Mouse (Mus musculus) testis, adult 2 months (tissue): ENCODE data around the gene Trappc2l. TPM values are rescaled to one million over a fixed set of nuclear protein-coding genes. Genes with fewer than 3 reads are reported as not detected.

Experiments used
- H3K27ac ChIP-seq: fragments of 200-500 bp; 2 replicates; pipeline ENCODE4 v1.5.1; 2012; ENCODE audit warnings: low read depth, low read length; ENCODE audit not compliant: control insufficient read depth, insufficient read depth
- H3K27me3 ChIP-seq: fragments of 200-500 bp; 2 replicates; pipeline ENCODE4 v1.6.1; 2012; ENCODE audit warnings: mild to moderate bottlenecking, low read length, moderate library complexity; ENCODE audit not compliant: control insufficient read depth, insufficient read depth
- H3K36me3 ChIP-seq: fragments of 200-500 bp; 2 replicates; pipeline ENCODE4 v1.6.1; 2012; ENCODE audit warnings: mild to moderate bottlenecking, low read length; ENCODE audit not compliant: control insufficient read depth, insufficient read depth
- H3K4me1 ChIP-seq: fragments of 200-500 bp; 2 replicates; pipeline ENCODE4 v1.6.1; 2012; ENCODE audit warnings: low read length; ENCODE audit not compliant: control insufficient read depth, insufficient read depth
- H3K4me3 ChIP-seq: fragments of 200-500 bp; 2 replicates; pipeline ENCODE4 v1.5.1; 2012; ENCODE audit warnings: low read depth, mild to moderate bottlenecking, low read length, moderate library complexity, mixed read lengths; ENCODE audit not compliant: control insufficient read depth
- CTCF ChIP-seq: fragments of 200-500 bp; IDR thresholded peaks from 2 replicates; pipeline ENCODE4 v1.5.1; 2012; ENCODE audit warnings: low read depth, mild to moderate bottlenecking, inconsistent platforms, low read length, moderate library complexity; ENCODE audit not compliant: control insufficient read depth, insufficient read depth, insufficient replicate concordance
- POLR2A ChIP-seq: fragments of 200-500 bp; IDR thresholded peaks from 2 replicates; pipeline ENCODE4 v1.6.1; 2012; ENCODE audit warnings: low read depth, mild to moderate bottlenecking, inconsistent platforms, low read length, moderate library complexity; ENCODE audit not compliant: control insufficient read depth
- polyA plus RNA-seq: library from polyadenylated mRNA; depleted of rRNA; stranded (reverse); fragments of >200 nt; gene quantifications from 2 replicates; pipeline ENCODE4 v1.2.3, GENCODE M21; 2012

Gene Trappc2l
- polyA plus RNA-seq, 1 experiment = 100 TPM

DNA sequence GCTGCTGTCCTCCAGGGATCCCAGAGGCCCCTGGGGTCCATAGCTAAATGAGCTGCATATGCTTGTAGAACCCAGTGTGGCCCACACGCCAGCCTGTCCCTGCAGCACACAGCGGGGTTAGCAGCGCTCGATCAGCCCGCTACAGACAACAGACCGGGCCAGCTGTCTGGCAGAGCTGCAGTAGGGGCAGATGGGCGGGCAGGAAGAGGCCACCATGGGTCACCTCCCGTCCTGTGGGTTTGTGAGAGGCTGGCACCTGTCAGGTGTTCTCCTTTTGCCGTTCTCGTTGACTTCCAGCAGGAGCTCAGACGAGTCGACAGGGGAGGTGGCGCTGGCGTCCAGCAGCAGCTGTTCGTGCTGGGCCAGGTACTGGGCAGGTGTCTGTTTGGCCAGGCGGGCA, 27.2 kb downstream of the Trappc2l start:
- no peaks in the 10 kb centered on the region for H3K4me1 ChIP-seq
- H3K27ac ChIP-seq = no peak overlapping the region
- H3K36me3 ChIP-seq = no peaks in the 10 kb centered on the region
- no peaks in the 10 kb centered on the region for H3K27me3 ChIP-seq
- TF ChIP-seq CTCF (no peak), POLR2A (no peak)
- H3K4me3 ChIP-seq = no peak overlapping the region

GRCm38 (mm10) chr8:122639521-122640248, 28.2 kb downstream of the Trappc2l start:
- Histone ChIP-seq H3K27ac (no peak overlapping the region), H3K4me1 (no peaks in the 10 kb centered on the region), H3K4me3 (no peak overlapping the region), H3K27me3 (no peaks in the 10 kb centered on the region), H3K36me3 (no peaks in the 10 kb centered on the region)
- TF ChIP-seq CTCF (no peak), POLR2A (no peak)

- H3K4me1 ChIP-seq = no peaks in the 10 kb centered on the region; the same call in 1 of the 2 replicates
- H3K36me3 ChIP-seq = no peaks in the 10 kb centered on the region
- no peak for TF ChIP-seq POLR2A
- TF ChIP-seq CTCF = no peak
- no peaks in the 10 kb centered on the region for H3K27me3 ChIP-seq
- no peak overlapping the region for H3K4me3 ChIP-seq
- no peak overlapping the region for H3K27ac ChIP-seq
These were observed 29.4 kb downstream of the Trappc2l start for GRCm38 (mm10) chr8:122640825-122641224.

GRCm38 (mm10) chr8:122641406-122641805, 30.0 kb downstream of the Trappc2l start:
- H3K27me3 ChIP-seq = no peaks in the 10 kb centered on the region
- no peaks in the 10 kb centered on the region for H3K36me3 ChIP-seq
- no peak overlapping the region for H3K27ac ChIP-seq
- no peaks in the 10 kb centered on the region; the same call in none of the 2 replicates for H3K4me1 ChIP-seq
- TF ChIP-seq POLR2A (no peak), CTCF (no peak)
- no peak overlapping the region for H3K4me3 ChIP-seq

DNA sequence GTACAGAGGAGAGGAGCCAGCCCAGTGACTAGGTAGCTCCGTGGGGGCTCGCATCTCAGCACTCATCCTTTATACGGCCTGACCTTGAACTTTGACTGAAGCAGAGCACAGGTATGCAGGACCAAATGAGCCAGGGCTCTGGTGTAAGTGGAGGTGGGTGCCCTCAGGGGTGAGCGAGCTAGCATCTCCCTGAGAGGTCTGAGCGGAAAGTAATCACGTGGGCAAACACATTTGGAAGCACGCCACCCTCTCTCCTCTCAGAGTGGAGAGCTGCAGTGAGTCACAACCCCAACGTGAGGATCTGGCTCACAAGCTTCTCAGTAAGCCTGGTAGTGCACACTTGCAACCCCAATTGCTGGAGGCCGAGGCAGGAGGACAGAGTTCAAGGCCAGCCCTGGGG, 30.6 kb downstream of the Trappc2l start:
- TF ChIP-seq POLR2A (no peak), CTCF (no peak)
- Histone ChIP-seq H3K4me3 (no peak overlapping the region), H3K36me3 (no peaks in the 10 kb centered on the region), H3K27ac (no peak overlapping the region), H3K27me3 (no peaks in the 10 kb centered on the region), H3K4me1 (no peaks in the 10 kb centered on the region; the same call in none of the 2 replicates)

- H3K27me3 ChIP-seq = no peaks in the 10 kb centered on the region
- no peak overlapping the region for H3K27ac ChIP-seq
- no peak overlapping the region for H3K4me3 ChIP-seq
- no peaks in the 10 kb centered on the region for H3K36me3 ChIP-seq
- TF ChIP-seq POLR2A (no peak), CTCF (no peak)
- H3K4me1 ChIP-seq = no peaks in the 10 kb centered on the region; the same call in none of the 2 replicates
These were observed 32.9 kb downstream of the Trappc2l start for GRCm38 (mm10) chr8:122644175-122644954.

GRCm38 (mm10) chr8:122646337-122646736, 34.9 kb downstream of the Trappc2l start:
- H3K4me1 ChIP-seq = no peaks in the 10 kb centered on the region; the same call in none of the 2 replicates
- H3K36me3 ChIP-seq = no peaks in the 10 kb centered on the region
- TF ChIP-seq CTCF = no peak
- TF ChIP-seq POLR2A = no peak
- H3K27me3 ChIP-seq = no peaks in the 10 kb centered on the region
- no peak overlapping the region for H3K4me3 ChIP-seq
- no peak overlapping the region for H3K27ac ChIP-seq
